In genomic region chr6:49831579-49831978, GRCm38 (mm10) we compare ENCODE assay signal across 19 mouse cellular contexts. TPM values are rescaled to one million over a fixed set of nuclear protein-coding genes. Genes with fewer than 3 reads are reported as not detected.
DNase-seq lines count a peak whose midpoint lies in the region; ATAC-seq lines count a peak whose summit lies in the region.
"Had no signal": no experiment of that assay in that cellular context is flagged by ENCODE, and none has a peak within 500 bp of the region (broad histone marks: within the 10 kb centered on the region; RNA-seq: fewer than 3 reads in every experiment).

No protein-coding gene starts in this region.

- peak; percentile 65 for ATAC-seq in common myeloid progenitor, adult 5-6 weeks (replicated peaks; ENCODE audit: low read depth, poor library complexity, severe bottlenecking)
- ATAC-seq: activated CD4-positive, CD25-positive, alpha-beta regulatory T cell, adult 4 months; forebrain, embryonic 14.5 days; forebrain, embryonic 16.5 days; Patski had no signal

- peak; percentile 33 for DNase-seq in heart, adult 11 months
- DNase-seq in heart, postnatal 10 days: no peak
- DNase-seq in spleen, adult 18-20 months: no peak
- DNase-seq in cerebellum, postnatal 25 days: no peak
- DNase-seq: adrenal gland, adult 8-10 months; adrenal gland, postnatal 14 days; adrenal gland, postnatal 36 days; cerebellum, adult 11 months; cerebellum, adult 18-20 months; cerebellum, adult 8-10 months; cerebellum, adult 9-11 months; cerebellum, postnatal 14 days; embryo, embryonic 11 days had no signal

- intact Hi-C loops in heart, postnatal 10 days (cut with DNase I): no loop called here

RNA-seq across cellular contexts. Expression of gene Npy, which starts 9.1 kb away (rescaled TPM):
- total RNA-seq in heart, postnatal 10 days (2021): not detected
- 0.46 TPM in 1 of 2 replicates, not detected in the other for total RNA-seq in common myeloid progenitor, adult 5-6 weeks (2017)
- total RNA-seq: MEL had no signal
